Mouse (Mus musculus): Measurements from ENCODE around the gene Pigg. TPM values are rescaled to one million over a fixed set of nuclear protein-coding genes. Genes with fewer than 3 reads are reported as not detected.

The Pigg gene
- polyA plus RNA-seq, 1 experiment from 2014 or later: 8.2 TPM

GRCm38 (mm10) chr5:108388201-108388600, 75.8 kb downstream of the Pigg start, which contains the start of gene Pde6b:
Pde6b (plus strand) TSS chr5:108388391.
- H3K9ac ChIP-seq (replicated peaks): no peak within 1 kb of the TSS
- no peaks in the 10 kb centered on the region for H3K27me3 ChIP-seq
- H3K4me1 ChIP-seq: no peaks in the 10 kb centered on the region
- H3K9me3 ChIP-seq: no peaks in the 10 kb centered on the region
- H3K4me3 ChIP-seq: no peak within 1 kb of the TSS
- no peak within 1 kb of the TSS for H3K4me2 ChIP-seq (replicated peaks)
- WGBS: 76% methylated on average over 7 of the region's 7 CpGs
- ATAC-seq (ENCODE audit: low FRiP score, low read depth): no peak
- H3K27ac ChIP-seq (replicated peaks): no peak within 1 kb of the TSS
- H3K36me3 ChIP-seq: no peaks in the 10 kb centered on the region

- no peak overlapping the region for H3K4me2 ChIP-seq (replicated peaks)
- H3K9ac ChIP-seq (replicated peaks): no peak overlapping the region
- no peak overlapping the region for H3K4me3 ChIP-seq
- H3K4me1 ChIP-seq: no peaks in the 10 kb centered on the region
- no peak for ATAC-seq (ENCODE audit: low FRiP score, low read depth)
- H3K36me3 ChIP-seq: no peaks in the 10 kb centered on the region
- H3K9me3 ChIP-seq: no peaks in the 10 kb centered on the region
- WGBS: 85% methylated on average over 3 of the region's 3 CpGs
- H3K27me3 ChIP-seq: no peaks in the 10 kb centered on the region
- H3K27ac ChIP-seq (replicated peaks): no peak overlapping the region
These were observed 77.3 kb downstream of the Pigg start for GRCm38 (mm10) chr5:108389744-108390143.

Other genes starting within 250 kb of the Pigg start
- 132 and 141 TPM in 2 replicates for gene Mtf2, start 246.9 kb upstream of the Pigg start, polyA plus RNA-seq (2016; fragmentation: Nextera tagmentation; extraction: Ambion mirVana)
- gene Tmed5, start 180.0 kb upstream of the Pigg start, polyA plus RNA-seq (2016; fragmentation: Nextera tagmentation; extraction: Ambion mirVana): 27.0 and 27.2 TPM in 2 replicates
- 8.5 and 9.5 TPM in 2 replicates for gene Ccdc18, start 179.7 kb upstream of the Pigg start, polyA plus RNA-seq (2016; fragmentation: Nextera tagmentation; extraction: Ambion mirVana)
- gene Dr1, start 43.7 kb upstream of the Pigg start, polyA plus RNA-seq (2016; fragmentation: Nextera tagmentation; extraction: Ambion mirVana): 55.8 and 57.5 TPM in 2 replicates
- 0.13 and 0.20 TPM in 2 replicates for gene Gm42517, start 55.3 kb downstream of the Pigg start, polyA plus RNA-seq (2016; fragmentation: Nextera tagmentation; extraction: Ambion mirVana)
- 0.24 and 0.25 TPM in 2 replicates for gene Pde6b, start 75.8 kb downstream of the Pigg start, polyA plus RNA-seq (2016; fragmentation: Nextera tagmentation; extraction: Ambion mirVana)
- gene Atp5k, start 121.8 kb downstream of the Pigg start, polyA plus RNA-seq (2016; fragmentation: Nextera tagmentation; extraction: Ambion mirVana): 408 and 419 TPM in 2 replicates
- gene Mfsd7a, start 136.3 kb downstream of the Pigg start, polyA plus RNA-seq (2016; fragmentation: Nextera tagmentation; extraction: Ambion mirVana): 0.12 and 0.20 TPM in 2 replicates
- 35.3 and 40.3 TPM in 2 replicates for gene Pcgf3, start 148.6 kb downstream of the Pigg start, polyA plus RNA-seq (2016; fragmentation: Nextera tagmentation; extraction: Ambion mirVana)
- 11.2 and 11.4 TPM in 2 replicates for gene Cplx1, start 237.4 kb downstream of the Pigg start, polyA plus RNA-seq (2016; fragmentation: Nextera tagmentation; extraction: Ambion mirVana)

Data from midbrain, embryonic 12.5 days (tissue).